Mouse (Mus musculus): ENCODE data around the gene Art5. TPM values are rescaled to one million over a fixed set of nuclear protein-coding genes. Genes with fewer than 3 reads are reported as not detected.

Gene Art5
- polyA plus RNA-seq, 1 experiment from 2014 or later: 1.3 TPM

DNA sequence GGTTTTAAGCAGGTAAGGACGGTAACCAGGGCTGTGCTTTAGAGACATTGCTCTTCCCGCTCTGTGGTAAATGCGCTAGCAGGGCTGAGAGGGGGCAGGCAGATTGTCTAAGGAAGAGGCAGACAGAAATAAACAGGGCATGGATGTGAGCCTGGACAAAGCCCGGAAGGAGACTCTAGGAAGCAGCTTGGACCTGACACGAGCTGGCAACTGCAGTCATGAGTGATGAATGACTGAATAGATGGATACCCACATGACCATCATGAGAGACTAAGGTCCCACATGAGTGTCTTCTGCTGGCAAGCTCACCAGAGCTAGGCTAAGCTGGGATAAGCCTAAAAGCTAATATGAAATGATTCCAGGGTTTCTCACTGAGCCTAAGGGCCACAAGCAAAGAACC, 5.2 kb downstream of the Art5 start:
- Histone ChIP-seq H3K27me3 (0 out of 2 replicates have a peak, but pooled peaks cover 5% of the 10 kb centered on the region), H3K9me3 (replicated peaks) (no peaks in the 10 kb centered on the region), H3K36me3 (ENCODE audit: poor library complexity, severe bottlenecking) (no peaks in the 10 kb centered on the region), H3K9ac (no peak overlapping the region), H3K4me3 (no peak overlapping the region), H3K4me1 (peaks cover 21% of the 10 kb centered on the region), H3K27ac (no peak overlapping the region), H3K4me2 (no peak overlapping the region)
- WGBS: 78% methylated on average over 5 of the region's 5 CpGs
- ATAC-seq: no peak

DNA sequence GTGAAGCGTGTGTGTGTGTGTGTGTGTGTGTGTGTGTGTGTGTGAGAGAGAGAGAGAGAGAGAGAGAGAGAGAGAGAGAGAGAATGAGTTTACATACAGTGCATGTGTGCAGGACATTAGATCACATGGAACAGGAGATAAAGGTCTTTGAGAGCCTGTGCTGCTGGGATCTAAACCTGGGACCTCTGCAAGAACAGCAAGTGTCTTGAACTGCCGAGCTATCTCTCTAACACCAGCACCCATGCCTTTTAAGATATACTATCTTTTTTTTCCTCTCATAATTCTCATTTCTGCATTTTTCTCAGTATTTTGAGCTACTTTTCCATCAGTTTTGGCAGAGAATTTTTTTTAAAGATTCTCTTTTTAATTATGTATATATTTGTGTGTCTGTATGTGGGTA, 5.7 kb downstream of the Art5 start:
- Histone ChIP-seq H3K9me3 (replicated peaks) (no peaks in the 10 kb centered on the region), H3K27ac (no peak overlapping the region), H3K4me1 (peaks cover 21% of the 10 kb centered on the region), H3K4me2 (no peak overlapping the region), H3K9ac (no peak overlapping the region), H3K4me3 (no peak overlapping the region), H3K36me3 (ENCODE audit: poor library complexity, severe bottlenecking) (no peaks in the 10 kb centered on the region), H3K27me3 (0 out of 2 replicates have a peak, but pooled peaks cover 8% of the 10 kb centered on the region)
- no peak for ATAC-seq
- 85% methylated on average over 2 of the region's 2 CpGs for WGBS

DNA sequence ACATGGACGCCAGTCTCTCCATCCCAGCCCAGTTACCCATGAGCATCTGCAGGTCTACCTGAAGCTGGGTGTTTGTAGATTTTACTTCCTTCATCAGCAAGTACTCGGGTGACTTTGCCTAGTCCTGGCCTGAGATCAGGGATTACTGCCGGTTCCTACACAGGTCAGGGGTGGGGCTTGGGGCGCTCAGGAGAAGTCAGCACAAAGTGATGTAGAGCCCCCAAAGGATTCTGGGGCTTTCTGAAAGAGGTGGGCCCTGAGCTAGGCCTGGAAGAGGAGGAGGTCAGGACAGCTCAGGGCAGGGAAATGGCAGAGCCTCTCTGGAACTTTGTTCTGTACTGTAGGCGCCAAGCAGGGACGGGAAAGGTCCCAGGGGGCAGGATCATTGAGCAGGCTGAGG, 6.6 kb downstream of the Art5 start:
- H3K9me3 ChIP-seq (replicated peaks): no peaks in the 10 kb centered on the region
- peaks cover 21% of the 10 kb centered on the region for H3K4me1 ChIP-seq
- H3K4me2 ChIP-seq: no peak overlapping the region
- no peaks in the 10 kb centered on the region for H3K36me3 ChIP-seq (ENCODE audit: poor library complexity, severe bottlenecking)
- H3K4me3 ChIP-seq: no peak overlapping the region
- 40% methylated on average over 6 of the region's 6 CpGs for WGBS
- ATAC-seq: no peak
- H3K27ac ChIP-seq: no peak overlapping the region
- H3K27me3 ChIP-seq: 0 out of 2 replicates have a peak, but pooled peaks cover 8% of the 10 kb centered on the region
- H3K9ac ChIP-seq: no peak overlapping the region

DNA sequence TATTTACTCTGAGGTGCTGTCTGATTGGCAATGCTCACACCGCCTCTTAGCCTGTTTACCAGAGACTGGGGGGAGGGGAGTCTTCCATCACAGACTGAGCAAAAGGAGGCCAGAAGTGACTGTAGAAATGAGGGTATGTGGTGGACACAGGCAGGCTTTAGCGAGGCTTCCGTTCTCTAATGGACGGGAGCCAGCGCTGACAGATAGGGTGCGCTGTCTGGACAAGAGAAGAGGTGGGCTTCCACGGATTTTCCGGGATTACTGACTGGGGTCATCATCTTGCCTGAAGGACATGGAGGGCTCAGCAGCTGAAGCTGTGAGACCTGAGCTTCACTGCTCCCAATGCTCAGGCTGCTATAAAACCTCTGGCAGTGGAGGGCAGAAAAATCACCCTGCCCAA, 7.0 kb downstream of the Art5 start:
- no peak overlapping the region for H3K4me3 ChIP-seq
- H3K27ac ChIP-seq: no peak overlapping the region
- 49% methylated on average over 8 of the region's 8 CpGs for WGBS
- ATAC-seq: no peak
- no peaks in the 10 kb centered on the region for H3K9me3 ChIP-seq (replicated peaks)
- no peak overlapping the region for H3K4me2 ChIP-seq
- H3K36me3 ChIP-seq (ENCODE audit: poor library complexity, severe bottlenecking): no peaks in the 10 kb centered on the region
- 0 out of 2 replicates have a peak, but pooled peaks cover 8% of the 10 kb centered on the region for H3K27me3 ChIP-seq
- peaks cover 21% of the 10 kb centered on the region for H3K4me1 ChIP-seq
- no peak overlapping the region for H3K9ac ChIP-seq

DNA sequence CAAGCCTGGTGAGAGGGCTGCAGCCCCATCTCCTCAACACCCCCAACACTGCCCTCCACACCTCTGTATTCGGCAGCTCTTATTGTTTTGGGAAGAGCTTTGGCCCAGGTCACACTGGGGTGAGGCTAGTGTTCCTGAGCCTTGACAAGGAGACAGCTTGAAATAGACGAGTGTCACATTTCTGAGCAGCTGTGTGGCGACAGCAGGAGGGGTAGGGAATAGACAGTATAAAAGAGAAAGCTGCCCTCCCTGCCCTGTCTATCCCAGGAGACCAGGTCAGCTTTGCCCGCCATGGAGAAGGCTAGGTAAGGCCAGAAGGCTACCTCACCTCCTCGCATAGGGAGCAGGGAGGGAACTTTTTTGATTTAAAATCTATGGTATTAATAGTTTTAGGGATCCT, 7.8 kb downstream of the Art5 start, which contains the start of gene Art1:
Art1 (plus strand) TSS at position 257 of the 400 bp plus-strand sequence.
- Histone ChIP-seq H3K27me3 (0 out of 2 replicates have a peak, but pooled peaks cover 8% of the 10 kb centered on the region), H3K4me1 (peaks cover 15% of the 10 kb centered on the region), H3K36me3 (ENCODE audit: poor library complexity, severe bottlenecking) (no peaks in the 10 kb centered on the region), H3K9me3 (replicated peaks) (no peaks in the 10 kb centered on the region), H3K9ac (no peak within 1 kb of the TSS), H3K27ac (no peak within 1 kb of the TSS), H3K4me3 (no peak within 1 kb of the TSS), H3K4me2 (peak within 1 kb of the TSS; percentile 58; the same call in 1 of the 2 replicates)
- 42% methylated on average over 5 of the region's 5 CpGs for WGBS
- ATAC-seq: no peak

DNA sequence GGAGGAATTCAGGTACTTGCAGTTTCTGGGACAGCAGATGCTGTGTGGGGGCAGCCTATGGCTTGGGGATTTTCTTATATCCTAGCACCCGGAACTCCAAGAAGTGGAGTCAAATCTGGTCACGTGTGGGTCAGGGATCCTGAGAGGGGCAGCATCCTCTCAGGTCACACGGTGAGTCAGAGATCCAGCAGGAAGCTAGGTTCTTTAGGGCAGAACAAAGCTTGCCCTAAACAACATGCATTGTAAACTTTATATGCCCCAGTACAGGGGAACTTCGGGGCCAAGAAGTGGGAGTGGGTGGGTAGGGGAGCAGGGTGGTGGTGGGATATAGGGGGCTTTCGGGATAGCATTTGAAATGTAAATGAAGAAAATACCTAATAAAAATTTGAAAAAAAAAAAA, 8.4 kb downstream of the Art5 start:
- no peak for ATAC-seq
- H3K27me3 ChIP-seq: 0 out of 2 replicates have a peak, but pooled peaks cover 8% of the 10 kb centered on the region

DNA sequence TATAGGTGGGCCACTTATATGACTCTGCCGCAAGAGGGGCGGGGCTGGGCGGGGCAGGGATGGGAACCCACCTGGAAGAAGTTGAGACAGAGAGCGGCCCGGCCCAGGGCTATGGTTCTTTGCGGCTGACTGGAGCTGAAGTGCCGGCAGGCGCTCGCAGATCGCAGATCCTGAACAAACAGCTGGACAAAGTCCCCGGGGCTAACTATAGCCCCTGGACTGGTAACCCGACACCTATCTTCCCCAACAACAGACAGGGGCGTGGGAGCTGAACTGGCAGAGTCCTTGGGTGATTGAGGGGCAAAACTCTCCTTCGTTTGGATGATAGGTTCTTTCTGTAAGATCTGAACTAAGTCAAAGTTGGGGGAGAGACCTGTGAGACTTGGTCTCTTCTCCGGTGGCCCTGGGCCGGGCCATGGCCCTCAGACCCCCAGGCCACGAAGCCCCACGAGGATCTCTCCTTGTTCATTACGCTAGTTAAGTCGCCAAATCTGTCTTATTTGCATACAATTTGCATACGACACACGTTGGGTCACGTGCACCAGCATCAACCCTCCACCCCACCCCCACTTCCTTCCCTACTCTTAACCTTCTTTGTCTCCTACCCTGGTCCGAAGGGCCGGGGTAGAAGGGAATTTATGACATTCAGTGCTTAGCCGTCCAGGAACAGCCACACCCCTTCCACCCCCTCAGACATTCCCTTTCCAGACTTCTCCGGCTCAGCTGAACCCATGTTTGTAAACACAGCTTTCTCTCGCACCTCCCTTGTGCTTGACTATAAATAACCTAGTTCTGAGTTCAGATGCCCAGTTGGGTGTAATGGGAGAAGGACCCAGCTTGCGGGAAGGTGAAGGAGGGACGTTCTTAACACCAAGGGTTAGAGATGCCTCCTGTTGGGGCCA, 9.3 kb downstream of the Art5 start:
- Histone ChIP-seq H3K27me3 (0 out of 2 replicates have a peak, but pooled peaks cover 8% of the 10 kb centered on the region), H3K9me3 (replicated peaks) (no peaks in the 10 kb centered on the region), H3K27ac (no peak overlapping the region), H3K9ac (peak overlapping the region; percentile 38; the same call in 1 of the 2 replicates), H3K4me3 (peak overlapping the region; percentile 28), H3K36me3 (ENCODE audit: poor library complexity, severe bottlenecking) (peaks cover 3% of the 10 kb centered on the region; the same call in 1 of the 2 replicates), H3K4me1 (peaks cover 15% of the 10 kb centered on the region), H3K4me2 (peak overlapping the region; percentile 58)
- WGBS: 4% methylated on average over 30 of the region's 30 CpGs
- ATAC-seq: peak; percentile 74

More for the DNA sequence above, 8.4 kb downstream of the Art5 start:
- 66% methylated on average over 5 of the region's 5 CpGs for WGBS
- no peak overlapping the region for H3K4me3 ChIP-seq
- no peak overlapping the region for H3K4me2 ChIP-seq
- H3K9me3 ChIP-seq (replicated peaks): no peaks in the 10 kb centered on the region
- H3K9ac ChIP-seq: no peak overlapping the region
- no peaks in the 10 kb centered on the region for H3K36me3 ChIP-seq (ENCODE audit: poor library complexity, severe bottlenecking)
- H3K27ac ChIP-seq: no peak overlapping the region
- H3K4me1 ChIP-seq: peaks cover 15% of the 10 kb centered on the region

DNA sequence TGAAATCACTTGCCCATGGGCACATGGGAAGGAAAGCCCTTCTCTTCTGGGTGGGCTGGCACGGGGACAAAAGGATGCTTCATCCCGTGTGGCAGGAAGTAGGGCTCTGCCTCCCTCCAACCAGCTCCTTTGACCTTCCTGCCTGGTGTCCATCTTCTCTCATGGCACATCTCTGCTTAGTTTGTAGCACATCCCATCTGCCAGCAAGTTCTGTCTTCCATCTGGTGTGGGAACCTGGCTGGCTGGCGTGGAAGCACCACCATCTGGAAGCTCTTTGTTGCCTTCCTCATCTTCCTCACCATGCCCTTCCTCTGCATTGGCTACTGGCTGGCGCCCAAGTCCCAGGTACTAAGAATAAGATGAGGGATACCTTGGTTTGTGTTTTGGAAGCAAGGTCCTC, 22.0 kb downstream of the Art5 start:
- no peak overlapping the region for H3K4me2 ChIP-seq
- no peak overlapping the region for H3K9ac ChIP-seq
- peaks cover 63% of the 10 kb centered on the region for H3K36me3 ChIP-seq (ENCODE audit: poor library complexity, severe bottlenecking)
- no peaks in the 10 kb centered on the region for H3K4me1 ChIP-seq
- no peak for ATAC-seq
- 82% methylated on average over 4 of the region's 4 CpGs for WGBS
- no peaks in the 10 kb centered on the region for H3K9me3 ChIP-seq (replicated peaks)
- H3K4me3 ChIP-seq: no peak overlapping the region
- H3K27ac ChIP-seq: no peak overlapping the region
- no peaks in the 10 kb centered on the region for H3K27me3 ChIP-seq

DNA sequence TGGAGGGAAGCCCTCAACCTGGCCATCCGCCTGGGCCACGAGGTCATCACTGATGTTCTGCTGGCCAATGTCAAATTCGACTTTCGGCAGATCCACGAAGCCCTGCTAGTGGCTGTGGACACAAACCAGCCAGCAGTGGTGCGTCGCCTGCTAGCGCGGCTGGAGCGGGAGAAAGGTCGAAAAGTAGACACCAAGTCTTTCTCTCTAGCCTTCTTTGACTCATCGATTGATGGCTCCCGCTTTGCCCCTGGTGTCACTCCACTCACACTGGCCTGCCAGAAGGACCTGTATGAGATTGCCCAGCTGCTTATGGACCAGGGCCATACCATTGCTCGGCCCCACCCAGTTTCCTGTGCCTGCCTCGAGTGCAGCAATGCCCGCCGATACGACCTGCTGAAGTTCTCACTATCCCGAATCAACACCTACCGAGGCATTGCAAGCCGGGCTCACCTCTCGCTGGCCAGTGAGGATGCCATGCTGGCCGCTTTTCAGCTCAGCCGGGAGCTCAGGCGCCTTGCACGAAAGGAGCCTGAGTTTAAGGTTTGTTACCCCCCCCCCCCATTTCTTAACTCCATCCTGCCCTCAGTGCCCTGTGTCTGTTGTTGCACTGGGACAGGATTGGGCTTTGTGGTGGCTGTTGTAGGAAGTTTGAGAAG, 25.1 kb downstream of the Art5 start:
- Histone ChIP-seq H3K27ac (no peak overlapping the region), H3K9me3 (replicated peaks) (no peaks in the 10 kb centered on the region), H3K4me3 (no peak overlapping the region), H3K4me2 (no peak overlapping the region), H3K9ac (no peak overlapping the region), H3K27me3 (no peaks in the 10 kb centered on the region), H3K36me3 (ENCODE audit: poor library complexity, severe bottlenecking) (peaks cover 77% of the 10 kb centered on the region), H3K4me1 (no peaks in the 10 kb centered on the region)
- no peak for ATAC-seq
- WGBS: 93% methylated on average over 26 of the region's 26 CpGs

DNA sequence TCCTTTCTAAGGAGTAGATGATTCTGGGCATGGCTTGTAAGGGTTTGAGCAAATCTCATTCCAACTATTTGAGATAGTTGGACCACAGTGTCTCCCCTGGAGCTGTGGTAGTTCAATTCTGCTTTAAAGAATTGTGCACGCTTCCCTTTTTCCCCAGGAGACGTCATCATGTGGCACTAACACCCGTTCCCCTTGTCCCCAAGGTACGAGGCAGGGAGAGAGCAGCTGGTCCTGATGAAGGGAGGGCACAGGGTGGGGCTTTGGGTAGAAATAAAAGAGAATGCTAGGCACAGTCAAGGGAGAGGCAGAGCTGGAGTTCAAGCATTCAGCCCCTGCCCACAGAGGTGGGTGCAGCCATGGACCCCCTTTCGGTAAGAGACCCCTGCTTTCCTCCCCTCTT, 26.5 kb downstream of the Art5 start, which contains the start of gene Trpc2:
Trpc2 (plus strand) TSS at position 301 of the 400 bp plus-strand sequence.
- no peak within 1 kb of the TSS for H3K27ac ChIP-seq
- WGBS: 90% methylated on average over 5 of the region's 5 CpGs
- no peaks in the 10 kb centered on the region for H3K4me1 ChIP-seq
- H3K4me2 ChIP-seq: no peak within 1 kb of the TSS
- no peak within 1 kb of the TSS for H3K9ac ChIP-seq
- no peak for ATAC-seq
- peaks cover 79% of the 10 kb centered on the region for H3K36me3 ChIP-seq (ENCODE audit: poor library complexity, severe bottlenecking)
- H3K27me3 ChIP-seq: no peaks in the 10 kb centered on the region
- no peaks in the 10 kb centered on the region for H3K9me3 ChIP-seq (replicated peaks)
- H3K4me3 ChIP-seq: no peak within 1 kb of the TSS

DNA sequence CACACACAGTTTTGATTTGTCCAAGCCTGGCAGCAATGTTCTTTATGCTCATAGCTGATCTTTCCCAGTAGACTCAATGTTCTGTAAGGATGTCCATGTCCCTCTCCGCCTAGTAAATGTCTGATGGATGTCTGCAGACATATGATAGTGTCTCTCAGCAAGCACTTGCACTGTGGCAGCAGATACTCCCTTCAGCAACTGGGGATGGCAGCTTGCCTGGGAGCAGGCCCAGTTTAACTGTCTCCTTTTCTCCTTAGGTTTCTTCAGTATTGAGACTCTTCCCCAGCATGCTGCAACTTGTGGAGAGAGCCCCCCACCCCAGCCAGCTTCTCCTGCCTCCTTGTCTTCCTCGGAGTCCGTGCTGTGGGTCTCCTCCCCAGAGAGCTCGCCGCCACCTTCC, 27.5 kb downstream of the Art5 start:
- Histone ChIP-seq H3K9ac (no peak overlapping the region), H3K4me3 (no peak overlapping the region), H3K27ac (no peak overlapping the region), H3K27me3 (no peaks in the 10 kb centered on the region), H3K4me1 (no peaks in the 10 kb centered on the region), H3K9me3 (replicated peaks) (no peaks in the 10 kb centered on the region), H3K36me3 (ENCODE audit: poor library complexity, severe bottlenecking) (peaks cover 80% of the 10 kb centered on the region), H3K4me2 (no peak overlapping the region)
- WGBS: 98% methylated on average over 5 of the region's 5 CpGs
- no peak for ATAC-seq

DNA sequence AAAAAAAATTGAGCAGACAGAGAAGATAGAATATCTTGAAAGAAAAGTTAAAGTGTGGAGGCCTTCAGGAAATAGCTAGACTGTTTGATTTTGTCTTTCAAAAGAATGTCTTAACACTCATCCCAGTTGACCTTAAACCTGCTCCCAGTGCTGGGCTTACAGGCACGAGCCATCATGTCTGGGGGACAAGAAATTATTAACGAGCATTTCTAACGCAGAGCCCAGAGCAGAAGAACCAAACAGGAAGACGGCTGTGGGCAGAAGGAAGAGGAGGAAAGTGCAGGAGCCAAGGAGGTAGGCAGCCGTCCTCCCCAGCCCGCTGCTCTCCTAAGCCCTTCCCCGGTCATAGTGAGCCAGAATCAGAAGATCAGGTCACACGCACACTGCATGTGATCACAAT, 29.0 kb downstream of the Art5 start:
- no peak overlapping the region for H3K4me2 ChIP-seq
- no peaks in the 10 kb centered on the region for H3K4me1 ChIP-seq
- no peaks in the 10 kb centered on the region for H3K9me3 ChIP-seq (replicated peaks)
- 92% methylated on average over 8 of the region's 8 CpGs for WGBS
- no peak overlapping the region for H3K27ac ChIP-seq
- no peaks in the 10 kb centered on the region for H3K27me3 ChIP-seq
- peaks cover 88% of the 10 kb centered on the region for H3K36me3 ChIP-seq (ENCODE audit: poor library complexity, severe bottlenecking)
- no peak overlapping the region for H3K4me3 ChIP-seq
- no peak overlapping the region for H3K9ac ChIP-seq
- ATAC-seq: no peak
